Mouse (Mus musculus) gastrocnemius, adult 18-20 months (tissue): ENCODE results near the gene Park7. TPM values are rescaled to one million over a fixed set of nuclear protein-coding genes. Genes with fewer than 3 reads are reported as not detected.
"Not testable (repeated sequence)": the region's sequence is repeated elsewhere in the genome, so short reads cannot be mapped to it uniquely, and the experiment has no call there.

ENCODE experiments used
- DNase-seq: peaks from one replicate; pipeline ENCODE4 v3.0.0; 2021; ENCODE audit warnings: low spot score
- total RNA-seq, 2 experiments: library from RNA; stranded (reverse); gene quantifications; 2 replicates each; pipeline ENCODE4 v1.2.3; 2021

Park7 gene
- total RNA-seq, 2 experiments from 2014 or later = 750 to 787 TPM

DNA sequence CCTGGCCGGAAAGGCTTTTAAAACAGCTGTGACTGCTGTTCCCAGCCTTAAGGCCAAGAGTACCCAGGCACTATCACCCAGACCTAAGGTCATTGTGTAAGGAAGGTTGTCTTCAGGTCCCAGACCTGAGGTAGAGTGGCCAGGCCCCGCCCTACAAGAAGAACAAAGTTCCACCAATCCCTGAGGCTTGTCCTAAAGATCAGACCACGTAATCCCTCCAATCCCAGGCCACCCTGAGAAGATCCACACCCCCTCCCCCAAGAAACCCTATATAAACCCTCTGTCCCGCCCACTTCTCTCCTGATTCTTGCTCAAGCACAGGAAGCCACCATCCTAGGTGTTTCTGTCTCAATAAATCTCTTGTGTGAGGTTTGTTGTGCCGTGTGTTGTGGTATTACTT is 33.9 kb downstream of the Park7 start:
- no peak for DNase-seq

DNA sequence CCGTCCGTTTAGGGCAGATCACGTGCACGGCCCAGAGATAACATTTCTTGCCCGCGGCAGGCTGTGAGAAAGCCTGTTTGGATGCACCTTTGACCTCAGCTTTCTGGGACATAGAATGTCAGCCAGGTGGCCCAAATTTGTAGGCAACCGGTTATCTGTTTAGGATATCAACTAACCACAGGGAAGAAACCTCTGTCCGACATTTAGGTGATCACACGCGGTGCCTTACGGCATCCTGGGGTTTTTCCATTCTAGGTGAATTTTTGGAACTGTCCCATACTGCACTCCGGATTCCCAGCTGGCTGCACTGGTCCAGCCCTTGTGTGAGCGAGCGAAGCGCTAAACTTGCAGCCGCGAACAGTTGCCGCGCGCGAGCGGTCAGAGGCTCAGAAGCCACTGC is 34.6 kb downstream of the Park7 start:
- DNase-seq = no peak

- no peak for DNase-seq
Observed at GRCm38 (mm10) chr4:150875393-150875792, 38.8 kb downstream of the Park7 start.

- DNase-seq = not testable (repeated sequence)
Observed at GRCm38 (mm10) chr4:150874416-150874815, 39.8 kb downstream of the Park7 start.

DNA sequence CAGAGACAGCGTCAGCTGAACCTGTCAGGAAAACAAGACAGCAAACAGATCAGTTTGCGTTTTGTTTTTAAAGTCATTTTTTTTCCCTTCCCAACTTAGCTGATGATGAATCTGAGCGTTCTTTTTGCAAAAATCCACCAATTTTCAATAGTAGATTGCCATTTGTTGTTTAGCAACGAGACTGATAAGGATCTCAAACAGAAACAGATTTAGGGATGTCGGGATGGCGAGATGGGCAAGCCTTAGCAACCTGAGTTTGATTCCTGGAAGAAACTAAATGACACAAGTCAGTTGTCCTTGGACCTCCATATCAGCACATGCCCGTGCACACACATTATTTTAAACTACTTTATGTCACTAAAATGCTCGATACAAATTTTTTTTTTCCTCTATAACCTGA is 41.6 kb downstream of the Park7 start:
- no peak for DNase-seq

DNA sequence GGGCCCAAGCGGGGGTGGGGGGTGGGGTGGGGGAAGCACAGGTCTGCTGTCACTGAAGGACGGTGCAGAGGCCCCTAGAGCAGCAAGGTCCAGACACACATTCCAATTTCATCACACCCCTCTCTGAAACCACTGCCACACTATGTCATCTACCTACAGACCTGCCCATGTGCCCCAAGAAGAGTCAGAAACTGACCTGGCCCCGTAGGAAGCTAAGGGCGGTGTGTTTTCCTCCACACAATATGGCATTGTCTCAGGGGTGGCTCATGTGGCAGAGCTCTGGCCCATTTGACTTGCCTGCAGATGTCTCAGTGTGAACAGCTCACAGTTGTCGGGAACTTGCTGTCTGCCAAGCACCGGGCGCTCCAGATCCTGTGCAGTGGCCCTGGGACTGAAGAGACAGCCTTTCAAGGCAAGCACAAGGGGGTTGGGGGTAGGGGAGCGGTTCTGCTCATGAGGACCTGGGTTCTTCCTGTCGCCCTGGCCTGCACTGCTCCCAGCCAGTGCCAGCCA is 42.0 kb downstream of the Park7 start:
- DNase-seq = peak; percentile 70

DNA sequence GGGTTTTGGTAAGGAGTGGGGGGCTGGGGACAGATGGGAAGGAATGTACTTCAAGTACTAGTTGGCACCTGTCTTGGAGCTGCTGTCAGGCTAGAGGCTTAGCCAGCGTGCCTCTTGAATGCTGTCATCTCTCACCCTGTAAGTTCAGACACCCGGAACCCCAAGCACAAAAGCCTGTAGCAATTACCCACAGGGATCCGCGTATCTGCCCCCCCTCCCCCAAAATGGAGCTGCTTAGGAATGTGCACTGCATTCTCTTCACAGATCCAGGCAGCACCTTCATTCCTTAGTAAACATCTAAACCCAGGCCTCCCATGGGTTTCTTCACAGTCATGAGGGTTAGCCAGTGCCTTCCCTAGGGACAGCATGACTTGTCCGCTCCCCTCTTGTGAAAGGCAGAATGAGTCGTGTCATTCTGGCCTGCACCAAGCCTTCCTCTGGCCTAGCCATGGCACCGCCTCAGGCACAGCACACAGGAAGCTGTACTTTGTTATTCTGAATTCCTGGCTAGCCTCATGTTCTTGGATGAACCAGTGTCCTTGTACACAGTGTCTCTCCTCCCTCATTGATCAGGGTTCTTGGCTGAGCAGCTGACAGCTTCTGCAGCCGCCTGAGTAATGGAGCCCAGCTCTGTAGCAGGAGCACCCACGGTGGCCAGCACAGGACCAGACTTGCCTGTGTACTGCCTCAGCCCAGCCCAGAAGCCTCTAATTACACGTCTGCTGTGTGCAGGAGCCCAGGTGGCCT is 42.7 kb downstream of the Park7 start:
- peak; percentile 80 for DNase-seq

DNA sequence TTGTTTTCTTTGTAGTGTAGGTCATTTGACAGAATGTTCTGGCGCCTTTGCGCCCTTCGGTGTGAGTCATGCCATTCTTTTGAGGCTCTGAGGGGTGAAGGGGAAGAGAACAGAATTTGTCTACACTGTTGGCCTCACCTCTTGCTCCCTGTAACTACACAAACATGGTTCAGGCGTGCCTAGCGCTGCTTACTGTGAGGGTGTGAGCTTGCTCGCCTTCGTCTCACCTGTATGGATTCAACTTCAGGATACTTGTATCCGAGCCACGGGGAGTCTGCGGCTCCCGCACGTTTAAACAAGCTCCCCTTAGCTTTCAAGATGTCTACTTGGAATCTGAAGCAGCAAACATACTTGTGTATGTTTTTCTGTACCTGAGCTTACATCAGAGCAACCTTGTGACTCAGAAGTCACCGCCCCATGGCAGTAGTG is 43.3 kb downstream of the Park7 start:
- no peak for DNase-seq

- no peak for DNase-seq
Observed at GRCm38 (mm10) chr4:150869276-150870197, 44.7 kb downstream of the Park7 start.

DNA sequence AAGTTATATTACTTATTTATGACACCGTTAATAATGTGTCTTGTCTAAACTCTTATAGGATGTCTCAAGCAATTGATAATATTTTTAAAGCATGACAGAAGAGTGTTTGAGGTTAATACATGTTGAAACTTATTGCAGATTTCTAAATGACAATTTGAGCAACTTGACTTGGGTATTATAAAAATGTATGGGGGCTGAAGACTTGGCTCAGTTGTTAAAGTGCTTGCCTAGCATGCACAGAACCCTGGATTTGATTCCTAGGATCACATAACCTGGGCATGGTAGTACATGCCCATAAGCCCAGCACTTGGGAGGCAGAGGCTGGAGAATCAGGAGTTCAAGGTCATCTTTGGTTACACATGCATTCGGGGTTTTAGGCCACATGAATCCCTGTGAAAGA is 45.4 kb downstream of the Park7 start:
- DNase-seq = no peak

DNA sequence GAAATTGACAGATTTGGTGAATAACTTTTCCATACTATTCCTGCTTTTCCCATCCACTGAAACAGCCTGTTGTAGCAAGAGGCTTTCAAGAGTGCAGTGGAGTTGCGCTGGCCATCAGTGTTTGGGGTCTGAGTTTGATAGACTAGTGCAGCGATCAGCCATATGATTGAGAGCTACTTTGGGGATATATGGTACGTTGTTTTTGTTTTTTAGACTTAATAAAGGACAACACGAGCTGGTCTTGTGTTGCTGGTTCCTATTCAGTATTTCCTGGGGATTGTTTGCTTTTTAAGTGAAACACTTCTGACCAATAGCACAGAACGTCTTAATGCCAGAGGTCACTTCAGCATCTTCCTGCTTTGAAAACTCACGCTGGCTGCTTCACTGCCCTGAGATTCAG is 46.1 kb downstream of the Park7 start:
- no peak for DNase-seq

- DNase-seq = no peak
Observed at GRCm38 (mm10) chr4:150866494-150866893, 47.7 kb downstream of the Park7 start.

GRCm38 (mm10) chr4:150866069-150866468 is 48.2 kb downstream of the Park7 start:
- DNase-seq = no peak

- DNase-seq = no peak
Observed at GRCm38 (mm10) chr4:150865371-150865770, 48.9 kb downstream of the Park7 start.

- DNase-seq = no peak
Observed at GRCm38 (mm10) chr4:150862626-150863375, 51.4 kb downstream of the Park7 start.

DNA sequence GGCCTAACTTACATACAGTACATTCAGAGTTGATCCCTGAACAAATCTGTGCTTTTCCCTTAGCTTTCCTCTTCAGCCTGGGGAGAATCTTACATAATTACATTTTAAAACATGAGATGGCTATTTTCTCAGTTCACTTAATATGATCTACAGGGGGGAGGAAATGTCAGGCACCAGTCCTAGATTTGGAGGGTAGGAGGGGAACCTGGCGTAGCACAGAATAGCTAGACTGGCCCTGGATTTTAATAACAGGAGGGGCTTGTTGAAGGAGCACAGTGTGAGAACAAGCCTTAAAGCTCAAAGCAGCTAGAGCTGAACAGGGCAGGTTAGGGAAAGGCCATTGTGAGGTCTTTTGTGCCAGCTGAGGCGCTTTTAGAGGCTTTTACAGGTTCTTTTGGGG is 53.1 kb downstream of the Park7 start:
- no peak for DNase-seq

DNA sequence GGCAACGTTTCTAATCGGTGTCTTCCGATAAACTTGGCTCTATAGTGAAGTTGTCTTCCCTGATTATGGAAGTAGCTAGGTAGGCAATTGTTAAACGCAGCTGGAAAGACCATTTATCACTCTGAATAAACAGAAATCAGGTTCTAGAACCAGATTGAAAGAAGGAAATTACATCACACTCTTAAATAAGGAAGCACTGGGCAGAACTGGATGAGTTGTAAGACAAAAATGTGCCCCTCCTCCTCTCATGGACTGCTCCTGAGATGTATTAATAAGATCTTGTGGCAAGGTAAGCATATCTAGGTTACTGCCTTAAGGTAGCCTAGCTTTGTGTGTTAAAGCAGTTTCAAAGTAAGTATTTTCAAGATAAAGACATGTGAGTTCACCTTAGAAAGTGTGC is 53.7 kb downstream of the Park7 start:
- no peak for DNase-seq

DNA sequence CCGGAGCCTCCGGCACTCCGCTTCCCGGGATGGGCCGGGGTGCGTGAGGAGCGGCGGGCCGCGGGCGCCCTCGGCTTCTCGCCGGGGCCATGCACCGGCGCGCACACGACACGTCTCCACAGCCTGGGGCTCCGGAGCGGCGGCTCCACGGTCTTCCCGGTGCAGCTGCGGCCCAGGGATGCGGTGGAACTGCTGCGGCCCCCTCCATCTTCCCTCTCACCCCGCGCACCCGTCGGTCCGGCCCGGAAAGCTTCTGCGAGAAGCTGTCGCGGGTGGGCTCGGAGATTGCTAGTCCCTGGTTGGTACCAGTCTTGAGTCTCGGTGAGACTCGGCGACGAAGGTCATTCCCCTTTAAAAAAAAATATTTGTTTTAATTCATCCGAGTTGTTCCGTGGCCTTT is 58.9 kb downstream of the Park7 start:
- DNase-seq = no peak

DNA sequence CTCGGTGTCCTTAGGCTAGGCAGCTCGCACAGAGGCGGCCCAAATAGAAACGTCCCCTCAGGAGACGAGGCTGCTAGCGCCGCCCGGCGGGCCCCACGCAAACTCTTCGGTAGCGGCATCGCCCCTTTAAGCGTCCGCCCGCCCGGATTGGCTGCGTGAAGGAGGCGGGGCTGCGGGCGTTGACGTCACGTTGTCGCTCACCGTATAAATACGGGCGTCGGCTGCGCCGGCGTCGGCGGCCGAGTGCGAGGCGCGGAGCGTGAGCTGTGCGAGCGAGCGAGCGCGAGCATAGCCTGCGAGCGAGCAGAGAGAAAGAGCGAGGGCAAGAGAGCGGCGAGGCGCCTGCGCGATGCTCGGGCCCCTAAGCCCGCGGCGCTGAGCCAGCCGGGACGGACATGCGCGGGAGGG is 59.4 kb downstream of the Park7 start:
- DNase-seq = peak; percentile 97

- DNase-seq = no peak
Observed at GRCm38 (mm10) chr4:150853680-150854461, 60.4 kb downstream of the Park7 start, which contains the start of gene Errfi1. TSS of gene Errfi1 (plus strand) at chr4:150853919.

- DNase-seq = no peak
Observed at GRCm38 (mm10) chr4:150852479-150852878, 61.8 kb downstream of the Park7 start.
